Mouse (Mus musculus) limb, embryonic 12.5 days (tissue): Measurements from ENCODE around the gene Mylk4. TPM values are rescaled to one million over a fixed set of nuclear protein-coding genes. Genes with fewer than 3 reads are reported as not detected.

Source experiments
- ATAC-seq: fragments of 200-750 bp; cut with Nextera tagmentation; 2 replicates; pipeline ENCODE4 v1.8.0; 2017; ENCODE audit warnings: low read depth, moderate TSS enrichment; ENCODE audit not compliant: insufficient number of reproducible peaks, insufficient read depth, low FRiP score, low TSS enrichment
- H3K27ac ChIP-seq: fragments of 300-500 bp; sonication (generic); 2 replicates; pipeline ENCODE4 v1.5.1; 2016; ENCODE audit warnings: mild to moderate bottlenecking, moderate library complexity
- H3K27me3 ChIP-seq: fragments of 300-500 bp; sonication (generic); 2 replicates; pipeline ENCODE4 v1.6.1; 2016; ENCODE audit warnings: mild to moderate bottlenecking, moderate library complexity
- H3K36me3 ChIP-seq: fragments of 300-500 bp; sonication (generic); 2 replicates; pipeline ENCODE4 v1.6.1; 2016; ENCODE audit warnings: mild to moderate bottlenecking, moderate library complexity
- H3K4me1 ChIP-seq: fragments of 300-500 bp; sonication (generic); replicated peaks from 2 replicates; pipeline ENCODE4 v1.6.1; 2016
- H3K4me2 ChIP-seq: fragments of 300-500 bp; sonication (generic); 2 replicates; pipeline ENCODE4 v1.6.1; 2016; ENCODE audit warnings: mild to moderate bottlenecking, moderate library complexity
- H3K4me3 ChIP-seq: fragments of 300-500 bp; sonication (generic); replicated peaks from 2 replicates; pipeline ENCODE4 v1.5.1; 2016; ENCODE audit warnings: mild to moderate bottlenecking
- H3K9ac ChIP-seq: fragments of 300-500 bp; sonication (generic); replicated peaks from 2 replicates; pipeline ENCODE4 v1.6.1; 2016; ENCODE audit warnings: mild to moderate bottlenecking, moderate library complexity
- H3K9me3 ChIP-seq: fragments of 300-500 bp; sonication (generic); 2 replicates; pipeline ENCODE4 v1.6.1; 2016; ENCODE audit warnings: mild to moderate bottlenecking, moderate library complexity
- WGBS: fragments of 180-500 bp; shearing (Covaris S2); methylation state at CpG from one replicate; pipeline ENCODE4 v1.1.7; 2016; 5-methylcytosine and 5-hydroxymethylcytosine counted together
- polyA plus RNA-seq: library from polyadenylated mRNA; unstranded; fragments of >200 nt; fragmentation: Nextera tagmentation; extraction: Ambion mirVana; gene quantifications from 2 replicates; pipeline ENCODE4 v1.2.1, GENCODE M21; 2016

Gene Mylk4
- polyA plus RNA-seq, 1 experiment from 2014 or later = 3.0 TPM

DNA sequence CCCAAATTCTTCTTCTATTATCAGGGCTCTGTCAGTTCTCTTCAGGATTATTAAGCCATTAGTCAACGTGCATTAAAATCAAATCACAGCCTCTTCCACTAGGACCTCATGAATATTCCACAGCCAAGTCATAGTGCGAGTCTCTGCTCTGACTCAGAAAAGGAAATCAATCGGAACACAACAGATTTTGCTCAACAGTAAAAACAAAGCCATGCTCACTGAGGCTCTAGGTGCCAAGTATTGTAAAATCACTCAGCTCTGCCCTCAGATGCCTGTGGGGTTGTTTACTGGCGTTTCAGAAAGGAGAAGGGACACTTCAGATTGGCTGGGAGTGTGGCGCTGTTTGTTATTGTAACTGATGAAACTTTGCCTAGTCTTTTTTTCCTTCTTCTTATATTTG, 104.8 kb downstream of the Mylk4 start:
- Histone ChIP-seq H3K9me3 (no peaks in the 10 kb centered on the region), H3K9ac (no peak overlapping the region), H3K4me1 (peaks cover 5% of the 10 kb centered on the region; the same call in 1 of the 2 replicates), H3K4me3 (no peak overlapping the region), H3K36me3 (no peaks in the 10 kb centered on the region), H3K27me3 (peaks cover 11% of the 10 kb centered on the region), H3K4me2 (no peak overlapping the region), H3K27ac (no peak overlapping the region)
- no peak for ATAC-seq
- WGBS = 73% methylated on average over 5 of the region's 5 CpGs

DNA sequence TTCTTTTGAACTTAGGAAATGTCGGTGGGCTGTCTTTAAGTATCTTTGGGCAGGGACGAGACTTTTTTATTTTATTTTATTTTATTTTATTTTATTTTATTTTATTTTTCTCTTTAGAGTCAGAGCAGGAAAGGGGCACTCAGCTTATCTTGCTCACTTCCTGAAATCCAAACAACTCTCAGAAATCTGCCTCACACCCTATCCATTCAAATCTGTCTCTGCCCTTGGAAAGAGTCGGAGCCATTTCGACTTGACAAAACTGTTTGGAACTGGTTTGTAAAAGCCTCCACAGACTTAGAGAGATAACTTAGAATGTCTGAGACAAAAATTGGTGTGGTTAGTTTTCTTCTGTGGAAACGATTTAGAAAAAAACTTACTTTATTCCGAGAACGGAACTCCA, 113.0 kb downstream of the Mylk4 start:
- no peak for ATAC-seq
- H3K27me3 ChIP-seq = peaks cover 20% of the 10 kb centered on the region

DNA sequence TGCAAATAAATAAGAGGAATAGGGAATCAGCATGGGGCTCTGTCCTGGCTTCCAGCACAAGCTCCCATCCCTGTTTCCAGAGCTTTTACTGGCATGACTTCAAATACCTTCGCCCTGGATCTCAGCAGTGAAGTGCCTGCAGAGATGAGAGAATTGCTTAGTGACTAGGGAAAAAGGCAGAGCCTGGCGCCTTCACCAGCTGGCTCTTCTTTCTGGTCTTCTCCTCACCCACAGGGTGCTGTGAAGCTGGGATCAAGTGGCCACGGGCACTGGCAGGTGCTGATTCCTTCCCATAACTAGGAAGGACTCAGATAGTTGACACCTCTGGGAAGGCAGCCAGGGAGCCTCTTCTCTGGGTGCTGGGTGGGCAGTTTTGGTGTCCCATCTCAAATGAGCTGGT, 115.5 kb downstream of the Mylk4 start:
- Histone ChIP-seq H3K4me3 (no peak overlapping the region), H3K9me3 (no peaks in the 10 kb centered on the region), H3K4me2 (no peak overlapping the region), H3K9ac (no peak overlapping the region), H3K36me3 (no peaks in the 10 kb centered on the region), H3K27ac (no peak overlapping the region), H3K27me3 (peaks cover 23% of the 10 kb centered on the region), H3K4me1 (peaks cover 6% of the 10 kb centered on the region; the same call in 1 of the 2 replicates)
- WGBS = 83% methylated on average over 3 of the region's 3 CpGs
- ATAC-seq = no peak

More for the DNA sequence above, 113.0 kb downstream of the Mylk4 start:
- Histone ChIP-seq H3K27ac (no peak overlapping the region), H3K9ac (no peak overlapping the region), H3K4me3 (no peak overlapping the region), H3K4me1 (0 out of 2 replicates have a peak, but pooled peaks cover 2% of the 10 kb centered on the region), H3K36me3 (no peaks in the 10 kb centered on the region), H3K4me2 (no peak overlapping the region), H3K9me3 (no peaks in the 10 kb centered on the region)
- 62% methylated on average over 7 of the region's 7 CpGs for WGBS

DNA sequence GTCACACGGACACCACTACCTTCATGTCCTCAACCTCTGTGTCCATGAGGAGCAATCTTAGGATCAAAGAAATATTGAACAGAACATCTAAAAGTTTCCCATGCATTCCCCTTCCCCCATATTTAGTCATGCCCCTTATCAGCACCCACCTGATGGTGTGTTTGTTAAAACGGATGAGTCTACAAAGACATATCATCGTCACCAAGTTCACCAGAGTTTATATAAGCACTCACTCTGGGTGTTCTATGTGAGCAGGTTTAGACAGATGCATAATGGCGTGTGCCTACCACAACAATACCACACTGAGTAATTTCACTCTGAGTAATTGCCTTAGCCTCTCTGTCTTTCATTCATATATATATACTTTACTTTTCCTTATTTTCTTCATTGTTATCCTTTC, 116.4 kb downstream of the Mylk4 start:
- no peak overlapping the region for H3K4me2 ChIP-seq
- no peak overlapping the region for H3K27ac ChIP-seq
- H3K4me3 ChIP-seq = no peak overlapping the region
- no peak for ATAC-seq
- no peaks in the 10 kb centered on the region for H3K36me3 ChIP-seq
- H3K27me3 ChIP-seq = peaks cover 23% of the 10 kb centered on the region
- no peaks in the 10 kb centered on the region for H3K9me3 ChIP-seq
- H3K9ac ChIP-seq = no peak overlapping the region
- peaks cover 6% of the 10 kb centered on the region; the same call in 1 of the 2 replicates for H3K4me1 ChIP-seq
- 92% methylated on average over 4 of the region's 4 CpGs for WGBS

DNA sequence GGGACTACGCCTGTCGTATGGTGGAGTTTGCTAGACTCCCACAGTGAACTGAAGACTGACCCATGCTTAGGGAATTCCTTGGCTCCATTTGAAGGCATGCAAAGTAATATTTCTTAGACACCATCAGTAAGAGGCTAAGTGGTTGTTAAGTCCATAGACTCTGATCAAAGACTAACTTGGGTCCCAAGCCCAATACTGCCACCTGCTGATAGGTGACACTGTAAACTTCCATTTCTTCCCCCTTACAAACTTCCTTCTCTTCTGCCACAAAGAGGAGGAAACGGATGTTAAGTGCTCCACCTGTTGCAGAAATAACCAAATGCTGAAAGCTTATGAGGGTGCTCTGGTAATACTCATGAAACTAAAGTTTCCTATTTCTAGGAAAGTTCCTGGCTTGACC, 121.7 kb downstream of the Mylk4 start:
- ATAC-seq = no peak
- H3K9ac ChIP-seq = no peak overlapping the region
- H3K27ac ChIP-seq = no peak overlapping the region
- no peak overlapping the region for H3K4me2 ChIP-seq
- no peaks in the 10 kb centered on the region for H3K9me3 ChIP-seq
- H3K36me3 ChIP-seq = no peaks in the 10 kb centered on the region
- H3K4me3 ChIP-seq = no peak overlapping the region
- WGBS = 54% methylated on average over 3 of the region's 3 CpGs
- H3K4me1 ChIP-seq = peaks cover 10% of the 10 kb centered on the region
- H3K27me3 ChIP-seq = peaks cover 10% of the 10 kb centered on the region

DNA sequence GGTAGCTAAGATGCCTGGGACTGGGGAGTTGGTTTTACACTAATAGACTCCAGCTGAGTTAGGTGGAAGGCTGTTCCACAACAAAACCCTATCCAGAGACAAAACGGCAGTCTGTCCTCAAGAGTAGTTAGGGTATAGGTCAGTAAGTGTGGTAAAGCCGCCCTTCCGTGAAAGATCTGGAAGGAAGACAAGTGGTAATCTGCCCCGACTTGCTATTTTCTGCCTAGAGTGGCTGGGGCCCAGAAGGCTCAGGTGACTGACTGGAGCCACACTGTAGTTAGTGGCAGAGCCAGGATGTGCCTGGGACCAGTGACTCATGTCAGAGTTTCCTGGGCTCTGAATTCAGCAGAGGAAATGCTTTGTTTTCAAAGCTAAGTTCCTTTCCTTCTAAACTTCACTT, 123.5 kb downstream of the Mylk4 start:
- WGBS = 43% methylated on average over 4 of the region's 4 CpGs
- no peaks in the 10 kb centered on the region for H3K9me3 ChIP-seq
- H3K27me3 ChIP-seq = no peaks in the 10 kb centered on the region
- H3K4me3 ChIP-seq = no peak overlapping the region
- no peaks in the 10 kb centered on the region for H3K36me3 ChIP-seq
- H3K9ac ChIP-seq = no peak overlapping the region
- H3K27ac ChIP-seq = 0 out of 2 replicates have a peak overlapping the region, but pooled peaks have one; percentile 46
- no peak overlapping the region for H3K4me2 ChIP-seq
- ATAC-seq = no peak
- peaks cover 10% of the 10 kb centered on the region for H3K4me1 ChIP-seq

DNA sequence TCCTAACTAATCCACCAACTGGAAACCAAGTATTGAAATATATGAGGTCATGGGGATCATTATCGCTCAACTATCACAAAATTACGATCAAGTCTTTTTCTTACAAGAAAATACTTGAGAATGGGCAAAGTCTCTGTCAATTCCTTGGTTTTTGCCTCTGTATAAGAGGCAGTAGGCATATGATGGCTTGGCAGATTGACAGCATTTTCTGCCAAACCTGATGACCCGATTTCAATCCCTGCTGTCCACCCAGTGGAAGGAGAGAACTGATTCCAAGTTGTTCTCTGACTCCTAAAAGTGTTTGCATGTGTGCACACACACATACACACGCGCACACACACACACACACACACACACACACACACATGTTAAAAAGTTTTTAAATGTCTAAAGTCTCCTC, 124.5 kb downstream of the Mylk4 start:
- Histone ChIP-seq H3K4me3 (no peak overlapping the region), H3K36me3 (no peaks in the 10 kb centered on the region), H3K9me3 (no peaks in the 10 kb centered on the region), H3K27ac (no peak overlapping the region), H3K27me3 (no peaks in the 10 kb centered on the region), H3K4me1 (peaks cover 6% of the 10 kb centered on the region), H3K4me2 (no peak overlapping the region), H3K9ac (no peak overlapping the region)
- no peak for ATAC-seq
- 84% methylated on average over 5 of the region's 5 CpGs for WGBS

DNA sequence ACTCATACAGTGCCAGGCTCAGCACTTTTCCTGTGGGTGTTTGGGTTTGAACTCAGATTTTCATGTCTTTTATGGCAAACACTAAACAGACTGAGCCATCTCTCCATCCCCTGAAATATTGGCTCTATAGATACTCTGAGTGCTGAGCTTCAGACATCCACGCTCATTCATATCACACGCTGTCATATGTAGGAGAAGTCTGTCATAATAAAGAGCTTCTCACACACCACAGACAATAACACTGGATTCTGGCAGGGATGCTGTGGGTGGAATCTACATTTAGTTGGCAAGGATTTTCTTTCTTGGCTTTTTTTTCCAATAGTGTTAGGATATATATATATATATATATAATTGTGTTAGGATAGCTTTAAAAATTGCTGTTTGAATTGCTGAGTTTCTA, 126.2 kb downstream of the Mylk4 start:
- no peak overlapping the region for H3K27ac ChIP-seq
- ATAC-seq = no peak
- H3K4me3 ChIP-seq = no peak overlapping the region
- no peaks in the 10 kb centered on the region for H3K36me3 ChIP-seq
- no peaks in the 10 kb centered on the region for H3K27me3 ChIP-seq
- H3K4me1 ChIP-seq = peaks cover 6% of the 10 kb centered on the region
- no peak overlapping the region for H3K9ac ChIP-seq
- H3K9me3 ChIP-seq = no peaks in the 10 kb centered on the region
- 96% methylated on average over 2 of the region's 2 CpGs for WGBS
- no peak overlapping the region for H3K4me2 ChIP-seq

Other genes with a start within 250 kb of the Mylk4 start
- 34.5 and 34.7 TPM in 2 replicates for gene Wrnip1, start 18.1 kb upstream of the Mylk4 start, polyA plus RNA-seq
- not detected in 2 replicates for gene D930007J09Rik, start 18.9 kb upstream of the Mylk4 start, polyA plus RNA-seq
- 1.5 and 1.9 TPM in 2 replicates for gene Serpinb1a, start 67.2 kb upstream of the Mylk4 start, polyA plus RNA-seq
- gene Serpinb1c, start 114.3 kb upstream of the Mylk4 start, polyA plus RNA-seq = not detected in 2 replicates
- gene Serpinb6b, start 181.3 kb upstream of the Mylk4 start, polyA plus RNA-seq = 0.43 and 1.0 TPM in 2 replicates
- 1.6 and 1.7 TPM in 2 replicates for gene Serpinb9, start 219.3 kb upstream of the Mylk4 start, polyA plus RNA-seq
- not detected in 2 replicates for gene Serpinb9b, start 243.5 kb upstream of the Mylk4 start, polyA plus RNA-seq